Mouse (Mus musculus) lung, adult 2 months (tissue): Measurements from ENCODE around the gene Mrgprd.

Source experiments
- CTCF ChIP-seq: fragments of 200-500 bp; IDR thresholded peaks from 2 replicates; pipeline ENCODE4 v1.5.1; 2011; ENCODE audit warnings: mild to moderate bottlenecking, low read length, control low read depth; ENCODE audit not compliant: insufficient read depth
- POLR2A ChIP-seq: fragments of 200-500 bp; IDR thresholded peaks from 2 replicates; pipeline ENCODE4 v1.6.1; 2011; ENCODE audit warnings: low read depth, mild to moderate bottlenecking, control low read depth, low read length, borderline replicate concordance; ENCODE audit errors: extremely low read depth

- TF ChIP-seq POLR2A (no peak), CTCF (0 out of 2 replicates have a peak, but pooled peaks have one; percentile 17)
Measured at GRCm38 (mm10) chr7:145298666-145299490, 15.8 kb upstream of the Mrgprd start.
